Comparison of ENCODE assay signal across 8 mouse cellular contexts in the genomic region with DNA sequence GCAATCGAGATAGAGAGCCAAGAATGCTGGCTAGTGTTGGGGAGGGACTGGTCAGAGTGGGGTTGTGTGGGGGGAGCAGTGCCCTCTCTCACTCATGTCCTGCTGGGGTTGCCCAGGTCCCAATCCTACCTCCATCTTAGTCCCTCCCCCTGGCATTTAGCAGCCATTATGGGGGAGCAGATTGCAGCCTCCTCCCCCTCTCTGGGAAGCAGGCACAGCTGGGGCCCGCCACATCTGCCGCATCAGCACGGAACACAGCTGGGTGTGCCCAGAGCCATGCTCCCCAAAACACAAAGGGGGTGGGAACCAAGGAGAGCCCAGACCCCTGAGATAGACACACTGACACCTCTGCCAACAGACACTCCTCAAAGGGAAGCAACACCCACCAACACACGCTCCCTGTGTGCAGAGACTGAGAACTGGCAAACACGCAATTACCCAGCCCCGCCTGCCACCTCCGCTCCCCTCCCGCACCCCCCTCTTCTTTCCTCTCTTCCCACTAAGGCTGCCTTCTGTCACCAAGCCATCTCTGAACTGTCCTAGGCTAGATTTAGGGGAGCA. TPM values are rescaled to one million over a fixed set of nuclear protein-coding genes. Genes with fewer than 3 reads are reported as not detected.
DNase-seq lines count a peak whose midpoint lies in the region; ATAC-seq and TF ChIP-seq lines count a peak whose summit lies in the region.

No protein-coding gene starts in this region.

- peak overlapping the region; percentile 47; the same call in 1 of the 2 replicates for H3K4me3 ChIP-seq in embryonic facial prominence, embryonic 10.5 days
- H3K4me3 ChIP-seq in intestine, embryonic 16.5 days (ENCODE audit: low read length), result no peak overlapping the region
- H3K4me3 ChIP-seq in myocyte, result no peak overlapping the region

- H3K27ac ChIP-seq in embryonic facial prominence, embryonic 10.5 days (replicated peaks), result peak overlapping the region; percentile 81
- no peak overlapping the region for H3K27ac ChIP-seq in intestine, embryonic 16.5 days (ENCODE audit: low read length)

- no peak overlapping the region for H3K9ac ChIP-seq in intestine, embryonic 16.5 days (ENCODE audit: low read depth, low read length)

- H3K4me2 ChIP-seq in intestine, embryonic 16.5 days (ENCODE audit: low read depth, low read length), result no peak overlapping the region
- no peak overlapping the region for H3K4me2 ChIP-seq in myocyte (ENCODE audit: low read depth)

- DNase-seq in layer of hippocampus, adult 11-12 months (ENCODE audit: low spot score), result peak; percentile 58
- DNase-seq in layer of hippocampus, postnatal 10 days (ENCODE audit: low spot score in 2 of 2), result no peak
- DNase-seq in embryonic facial prominence, embryonic 10.5 days (ENCODE audit: low spot score), result no peak
- no peak for DNase-seq in testis, postnatal 14 days (ENCODE audit: low spot score)
- no peak for DNase-seq in adrenal gland, adult 2 months
- no peak for DNase-seq in thymus, postnatal 4 days

- H3K79me2 ChIP-seq in myocyte (ENCODE audit: control insufficient read depth, insufficient read depth), result no peaks in the 10 kb centered on the region

- H3K36me3 ChIP-seq in embryonic facial prominence, embryonic 10.5 days (replicated peaks), result peaks cover 23% of the 10 kb centered on the region
- H3K36me3 ChIP-seq in intestine, embryonic 16.5 days (ENCODE audit: control insufficient read depth, insufficient read depth, low read length), result 0 out of 2 replicates have a peak, but pooled peaks cover 5% of the 10 kb centered on the region
- H3K36me3 ChIP-seq in myocyte (ENCODE audit: control insufficient read depth, insufficient read depth), result peaks cover 3% of the 10 kb centered on the region

- no peak for TF ChIP-seq POLR2A in myocyte (IDR thresholded peaks at IDR 0.05; ENCODE audit: insufficient read length, low read depth)

- H3K4me1 ChIP-seq in embryonic facial prominence, embryonic 10.5 days, result peaks cover 91% of the 10 kb centered on the region
- H3K4me1 ChIP-seq in intestine, embryonic 16.5 days (ENCODE audit: control insufficient read depth, insufficient read depth, low read length), result peaks cover 45% of the 10 kb centered on the region

- peaks cover 73% of the 10 kb centered on the region for H3K27me3 ChIP-seq in embryonic facial prominence, embryonic 10.5 days (replicated peaks; ENCODE audit: low read depth, poor library complexity, severe bottlenecking)
- H3K27me3 ChIP-seq in intestine, embryonic 16.5 days (replicated peaks; ENCODE audit: control insufficient read depth, insufficient read depth, low read length), result peaks cover 46% of the 10 kb centered on the region
- H3K27me3 ChIP-seq in myocyte (ENCODE audit: control insufficient read depth, insufficient read depth, insufficient read length), result no peaks in the 10 kb centered on the region

- 0 out of 2 replicates have a peak, but pooled peaks have one; percentile 7 for ATAC-seq in intestine, embryonic 16.5 days

- no peak overlapping the region for H3ac ChIP-seq in myocyte (ENCODE audit: control insufficient read depth, insufficient read length)

- no peaks in the 10 kb centered on the region for H3K9me3 ChIP-seq in embryonic facial prominence, embryonic 10.5 days
- no peaks in the 10 kb centered on the region for H3K9me3 ChIP-seq in intestine, embryonic 16.5 days (ENCODE audit: control insufficient read depth, low read length)

- 18% methylated on average over 9 of the region's 9 CpGs for WGBS in embryonic facial prominence, embryonic 10.5 days
- 21% methylated on average over 9 of the region's 9 CpGs for WGBS in intestine, embryonic 16.5 days

TF ChIP-seq in myocyte, 11 proteins besides CTCF, POLR2A, EP300 and RAD21:
- TF ChIP-seq TCF12 (IDR thresholded peaks at IDR 0.05; ENCODE audit: insufficient read depth, poor library complexity, severe bottlenecking) (no peak), REST (IDR thresholded peaks at IDR 0.05; ENCODE audit: insufficient read depth, insufficient read length) (no peak), POLR2AphosphoS2 (IDR thresholded peaks at IDR 0.05; ENCODE audit: insufficient read length, low read depth) (peak; percentile 32)

RNA-seq across cellular contexts. Expression of a gene that starts 5.0 kb away (rescaled TPM):
- total RNA-seq in layer of hippocampus, postnatal 10 days (2021), result 10 to 100 TPM; 16.2 to 17.4 TPM
- polyA plus RNA-seq in embryonic facial prominence, embryonic 10.5 days (2016; fragmentation: Nextera tagmentation; extraction: Ambion mirVana), result 2.1 and 2.4 TPM in 2 replicates
- 2.0 and 2.4 TPM in 2 replicates for polyA plus RNA-seq in intestine, embryonic 16.5 days (2015; fragmentation: Nextera tagmentation; extraction: Ambion mirVana)
- polyA plus RNA-seq in myocyte (2012; fragmentation: generic; extraction: Trizol), result 0.28 TPM
- total RNA-seq in adrenal gland, adult 2 months (2021), result 1 to 10 TPM; 3.7 to 6.8 TPM
- 9.5 and 13.6 TPM in 2 replicates for polyA plus RNA-seq in adrenal gland, adult 2 months (2012; rRNA removed)

RNA-seq across cellular contexts. Expression of a gene that starts 9.5 kb away (rescaled TPM):
- 10 to 100 TPM; 55.0 to 60.5 TPM for total RNA-seq in layer of hippocampus, postnatal 10 days (2021)
- polyA plus RNA-seq in embryonic facial prominence, embryonic 10.5 days (2016; fragmentation: Nextera tagmentation; extraction: Ambion mirVana), result 57.1 and 61.3 TPM in 2 replicates
- 134 and 137 TPM in 2 replicates for polyA plus RNA-seq in intestine, embryonic 16.5 days (2015; fragmentation: Nextera tagmentation; extraction: Ambion mirVana)
- 106 TPM for polyA plus RNA-seq in myocyte (2012; fragmentation: generic; extraction: Trizol)
- 10 to 100 TPM; 69.1 to 77.7 TPM for total RNA-seq in adrenal gland, adult 2 months (2021)
- polyA plus RNA-seq in adrenal gland, adult 2 months (2012; rRNA removed), result 137 and 189 TPM in 2 replicates

RNA-seq across cellular contexts. Expression of a gene that starts 33.9 kb away (rescaled TPM):
- 10 to 100 TPM; 78.4 to 79.4 TPM for total RNA-seq in layer of hippocampus, postnatal 10 days (2021)
- polyA plus RNA-seq in embryonic facial prominence, embryonic 10.5 days (2016; fragmentation: Nextera tagmentation; extraction: Ambion mirVana), result 25.3 and 27.0 TPM in 2 replicates
- polyA plus RNA-seq in intestine, embryonic 16.5 days (2015; fragmentation: Nextera tagmentation; extraction: Ambion mirVana), result 25.2 and 28.8 TPM in 2 replicates
- 52.1 TPM for polyA plus RNA-seq in myocyte (2012; fragmentation: generic; extraction: Trizol)
- 10 to 100 TPM; 50.9 to 57.8 TPM for total RNA-seq in adrenal gland, adult 2 months (2021)
- polyA plus RNA-seq in adrenal gland, adult 2 months (2012; rRNA removed), result 250 and 268 TPM in 2 replicates

RNA-seq across cellular contexts. Expression of a gene that starts 34.1 kb away (rescaled TPM):
- total RNA-seq in layer of hippocampus, postnatal 10 days (2021), result 10 to 100 TPM; 48.3 to 53.8 TPM
- 3.3 and 3.5 TPM in 2 replicates for polyA plus RNA-seq in embryonic facial prominence, embryonic 10.5 days (2016; fragmentation: Nextera tagmentation; extraction: Ambion mirVana)
- 1.5 and 1.9 TPM in 2 replicates for polyA plus RNA-seq in intestine, embryonic 16.5 days (2015; fragmentation: Nextera tagmentation; extraction: Ambion mirVana)
- 0.78 TPM for polyA plus RNA-seq in myocyte (2012; fragmentation: generic; extraction: Trizol)
- 1 to 10 TPM; 2.5 to 2.8 TPM for total RNA-seq in adrenal gland, adult 2 months (2021)
- 15.0 and 17.4 TPM in 2 replicates for polyA plus RNA-seq in adrenal gland, adult 2 months (2012; rRNA removed)
